In the genomic region with DNA sequence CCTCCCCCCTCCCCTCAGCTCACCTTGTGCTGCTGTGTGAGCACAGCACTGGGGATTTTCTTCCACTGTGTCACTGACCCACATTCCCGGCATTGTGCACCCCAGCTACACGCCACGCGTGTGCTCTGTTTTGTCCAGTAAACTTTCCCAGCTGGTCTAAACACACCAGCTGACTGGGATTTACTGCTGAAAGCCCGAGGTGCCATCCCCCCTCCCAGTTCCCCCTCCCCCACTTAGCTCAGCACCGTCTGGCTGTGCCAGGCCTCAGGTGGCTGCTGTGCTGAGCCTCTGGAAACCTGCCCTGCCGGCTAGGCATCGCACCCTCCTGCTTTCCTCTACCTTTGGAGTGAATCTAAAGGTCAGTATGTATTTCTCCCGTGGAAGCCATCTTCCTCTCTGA, we compare ENCODE assay signal across 13 mouse cellular contexts. TPM values are rescaled to one million over a fixed set of nuclear protein-coding genes. Genes with fewer than 3 reads are reported as not detected.
DNase-seq lines count a peak whose midpoint lies in the region; ATAC-seq and TF ChIP-seq lines count a peak whose summit lies in the region.
"Had no signal": no experiment of that assay in that cellular context is flagged by ENCODE, and none has a peak within 500 bp of the region (broad histone marks: within the 10 kb centered on the region; RNA-seq: fewer than 3 reads in every experiment).

No protein-coding gene starts in this region.

- H3K36me3 ChIP-seq in heart, embryonic 12.5 days: peaks cover 15% of the 10 kb centered on the region
- peaks cover 22% of the 10 kb centered on the region; the same call in 1 of the 2 replicates for H3K36me3 ChIP-seq in midbrain, embryonic 12.5 days

- no peak overlapping the region for H3K9ac ChIP-seq in heart, embryonic 12.5 days
- H3K9ac ChIP-seq in midbrain, embryonic 12.5 days (replicated peaks): no peak overlapping the region
- H3K9ac ChIP-seq: liver, embryonic 12.5 days had no signal

- H3K4me1 ChIP-seq in heart, embryonic 12.5 days (replicated peaks): peaks cover 5% of the 10 kb centered on the region
- peaks cover 5% of the 10 kb centered on the region for H3K4me1 ChIP-seq in midbrain, embryonic 12.5 days

- no peak for ATAC-seq in heart, embryonic 12.5 days (ENCODE audit: insufficient number of reproducible peaks, low FRiP score)
- peak; percentile 41; the same call in 1 of the 2 replicates for ATAC-seq in midbrain, embryonic 12.5 days (ENCODE audit: low FRiP score, low read depth)
- ATAC-seq: liver, embryonic 12.5 days had no signal

- intact Hi-C loops in heart, postnatal 10 days (cut with DNase I): no loop called here
- intact Hi-C loops in gastrocnemius, adult 2 months (cut with DNase I): no loop called here

- 0 out of 2 replicates have a peak overlapping the region, but pooled peaks have one; percentile 9 for H3K4me2 ChIP-seq in heart, embryonic 12.5 days
- no peak overlapping the region for H3K4me2 ChIP-seq in midbrain, embryonic 12.5 days (replicated peaks)
- H3K4me2 ChIP-seq: liver, embryonic 12.5 days had no signal

- 31% methylated on average over 9 of the region's 9 CpGs for WGBS in heart, embryonic 12.5 days
- WGBS in midbrain, embryonic 12.5 days: 21% methylated on average over 9 of the region's 9 CpGs

- H3K4me3 ChIP-seq in heart, embryonic 12.5 days: no peak overlapping the region
- H3K4me3 ChIP-seq in midbrain, embryonic 12.5 days: no peak overlapping the region
- H3K4me3 ChIP-seq in gastrocnemius, adult 2 months: no peak overlapping the region
- H3K4me3 ChIP-seq: liver, embryonic 12.5 days had no signal

- DNase-seq in heart, postnatal 10 days: no peak
- peak; percentile 66 for DNase-seq in brain, embryonic 14.5 days (ENCODE audit: low read depth)
- peak; percentile 40 for DNase-seq in kidney, adult 11 months
- no peak for DNase-seq in thymus, postnatal 0 days (ENCODE audit: low spot score)
- no peak for DNase-seq in layer of hippocampus, adult 9-10 months (ENCODE audit: low spot score)
- no peak for DNase-seq in gastrocnemius, adult 2 months
- DNase-seq: adrenal gland, postnatal 25 days had no signal

- H3K27me3 ChIP-seq in heart, embryonic 12.5 days (replicated peaks): no peaks in the 10 kb centered on the region
- no peaks in the 10 kb centered on the region for H3K27me3 ChIP-seq in midbrain, embryonic 12.5 days
- H3K27me3 ChIP-seq: CH12.LX; liver, embryonic 12.5 days had no signal

- no peak overlapping the region for H3K27ac ChIP-seq in heart, embryonic 12.5 days (ENCODE audit: poor library complexity, severe bottlenecking)
- 0 out of 2 replicates have a peak overlapping the region, but pooled peaks have one; percentile 11 for H3K27ac ChIP-seq in midbrain, embryonic 12.5 days (replicated peaks)
- H3K27ac ChIP-seq in gastrocnemius, adult 2 months: no peak overlapping the region
- H3K27ac ChIP-seq: liver, embryonic 12.5 days had no signal

- no peaks in the 10 kb centered on the region for H3K9me3 ChIP-seq in heart, embryonic 12.5 days (replicated peaks)
- no peaks in the 10 kb centered on the region for H3K9me3 ChIP-seq in midbrain, embryonic 12.5 days
- H3K9me3 ChIP-seq: liver, embryonic 12.5 days had no signal

- no peak for TF ChIP-seq CTCF in brain, embryonic 14.5 days (IDR thresholded peaks at IDR 0.05; ENCODE audit: borderline replicate concordance, extremely low read depth, insufficient read depth, insufficient read length)
- TF ChIP-seq CTCF in gastrocnemius, adult 2 months (IDR thresholded peaks at IDR 0.05): no peak

- no peak for TF ChIP-seq POLR2A in brain, embryonic 14.5 days (IDR thresholded peaks at IDR 0.05; ENCODE audit: borderline replicate concordance, extremely low read depth, insufficient read depth, insufficient read length, poor library complexity, severe bottlenecking)

RNA-seq across cellular contexts. Expression of a gene that starts 33.8 kb away (rescaled TPM):
- 59.1 and 59.3 TPM in 2 replicates for polyA plus RNA-seq in heart, embryonic 12.5 days (2016; fragmentation: Nextera tagmentation; extraction: Ambion mirVana)
- 10 to 100 TPM; 36.0 to 39.6 TPM for total RNA-seq in heart, postnatal 10 days (2021)
- 53.6 and 54.9 TPM in 2 replicates for polyA plus RNA-seq in brain, embryonic 14.5 days (2012; rRNA removed)
- 111 TPM in 2 replicates for polyA plus RNA-seq in midbrain, embryonic 12.5 days (2016; fragmentation: Nextera tagmentation; extraction: Ambion mirVana)
- 80.3 and 87.6 TPM in 2 replicates for polyA plus RNA-seq in thymus, postnatal 0 days (2015; fragmentation: Nextera tagmentation; extraction: Ambion mirVana)
- 10 to 100 TPM; 39.7 to 43.7 TPM for total RNA-seq in gastrocnemius, adult 2 months (2021)

RNA-seq across cellular contexts. Expression of a gene that starts 45.6 kb away (rescaled TPM):
- polyA plus RNA-seq in heart, embryonic 12.5 days (2016; fragmentation: Nextera tagmentation; extraction: Ambion mirVana): not detected in 2 replicates
- not detected for total RNA-seq in heart, postnatal 10 days (2021)
- polyA plus RNA-seq in brain, embryonic 14.5 days (2012; rRNA removed): not detected in 2 replicates
- polyA plus RNA-seq in midbrain, embryonic 12.5 days (2016; fragmentation: Nextera tagmentation; extraction: Ambion mirVana): not detected in 2 replicates
- polyA plus RNA-seq in thymus, postnatal 0 days (2015; fragmentation: Nextera tagmentation; extraction: Ambion mirVana): 0.30 and 0.58 TPM in 2 replicates
- total RNA-seq in gastrocnemius, adult 2 months (2021): not detected
- total RNA-seq: adrenal gland, postnatal 25 days; CH12.LX; hematopoietic stem cell, adult 5-6 weeks; neutrophil, adult 5-6 weeks had no signal
- polyA plus RNA-seq: liver, embryonic 12.5 days had no signal

RNA-seq across cellular contexts. Expression of a gene that starts 48.0 kb away (rescaled TPM):
- polyA plus RNA-seq in heart, embryonic 12.5 days (2016; fragmentation: Nextera tagmentation; extraction: Ambion mirVana): 1.0 and 1.3 TPM in 2 replicates
- total RNA-seq in heart, postnatal 10 days (2021): under 1 TPM; 0.24 to 0.30 TPM
- 7.4 and 9.4 TPM in 2 replicates for polyA plus RNA-seq in brain, embryonic 14.5 days (2012; rRNA removed)
- 0.82 and 1.5 TPM in 2 replicates for polyA plus RNA-seq in midbrain, embryonic 12.5 days (2016; fragmentation: Nextera tagmentation; extraction: Ambion mirVana)
- polyA plus RNA-seq in thymus, postnatal 0 days (2015; fragmentation: Nextera tagmentation; extraction: Ambion mirVana): 0.49 and 0.71 TPM in 2 replicates
- under 1 TPM; 0.31 to 0.84 TPM for total RNA-seq in gastrocnemius, adult 2 months (2021)
- total RNA-seq: hematopoietic stem cell, adult 5-6 weeks had no signal

RNA-seq across cellular contexts. Expression of a gene that starts 52.9 kb away (rescaled TPM):
- polyA plus RNA-seq in heart, embryonic 12.5 days (2016; fragmentation: Nextera tagmentation; extraction: Ambion mirVana): 0.33 and 0.55 TPM in 2 replicates
- total RNA-seq in heart, postnatal 10 days (2021): under 1 TPM in 1 of 2 experiments, not detected in 1; 0.72 TPM
- 2.1 and 2.7 TPM in 2 replicates for polyA plus RNA-seq in brain, embryonic 14.5 days (2012; rRNA removed)
- polyA plus RNA-seq in midbrain, embryonic 12.5 days (2016; fragmentation: Nextera tagmentation; extraction: Ambion mirVana): 1.3 and 2.3 TPM in 2 replicates
- polyA plus RNA-seq in thymus, postnatal 0 days (2015; fragmentation: Nextera tagmentation; extraction: Ambion mirVana): 0.79 and 1.1 TPM in 2 replicates
- not detected for total RNA-seq in gastrocnemius, adult 2 months (2021)
- total RNA-seq: hematopoietic stem cell, adult 5-6 weeks; neutrophil, adult 5-6 weeks had no signal

Comparison
In these comparisons a context has a peak if more than half of its experiments do, and no peak if none do; other contexts are left out.
1. DNase-seq: peak in brain, embryonic 14.5 days (single experiment) and kidney, adult 11 months (single experiment); none in heart, postnatal 10 days (0 of 2), thymus, postnatal 0 days (single experiment), layer of hippocampus, adult 9-10 months (single experiment) and gastrocnemius, adult 2 months (single experiment).